Comparison of ENCODE assay signal across 26 mouse cellular contexts in the genomic region with DNA sequence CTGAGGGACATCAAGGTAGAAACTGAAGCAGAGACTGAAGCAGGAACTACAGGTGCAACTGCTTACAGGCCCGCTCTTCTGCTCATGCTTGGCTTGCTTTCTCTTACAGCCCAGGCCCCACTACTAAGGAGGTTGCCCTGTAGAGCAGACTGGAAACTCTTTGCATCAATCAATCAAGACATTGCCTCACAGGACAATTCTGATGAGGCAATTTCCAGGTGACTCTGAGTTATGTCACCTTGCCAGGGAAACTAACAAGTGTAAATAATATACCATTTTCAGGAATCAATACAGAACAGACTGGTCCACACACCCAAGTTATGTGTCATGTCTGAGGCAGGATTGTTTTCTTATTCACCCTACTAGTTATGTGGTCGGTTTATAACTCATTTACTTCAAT.
"Had no signal": no experiment of that assay in that cellular context is flagged by ENCODE, and none has a peak within 500 bp of the region (broad histone marks: within the 10 kb centered on the region; RNA-seq: fewer than 3 reads in every experiment).

No protein-coding gene starts in this region.

- H3K36me3 ChIP-seq: hindbrain, embryonic 15.5 days; intestine, embryonic 15.5 days; limb, embryonic 15.5 days had no signal

- H3K27me3 ChIP-seq: heart, embryonic 12.5 days; hindbrain, embryonic 12.5 days; hindbrain, embryonic 15.5 days; intestine, embryonic 15.5 days; limb, embryonic 13.5 days; limb, embryonic 15.5 days; liver, embryonic 15.5 days had no signal

- H3K9ac ChIP-seq: heart, embryonic 12.5 days; hindbrain, embryonic 12.5 days; hindbrain, embryonic 15.5 days; intestine, embryonic 15.5 days; limb, embryonic 13.5 days; limb, embryonic 15.5 days; liver, embryonic 15.5 days had no signal

- ATAC-seq: hindbrain, postnatal 0 days; inflammation-experienced regulatory T-cells, adult 6 months; intestine, embryonic 15.5 days; intestine, postnatal 0 days had no signal

- H3K4me2 ChIP-seq: heart, embryonic 12.5 days; hindbrain, embryonic 12.5 days; hindbrain, embryonic 15.5 days; intestine, embryonic 15.5 days; limb, embryonic 13.5 days; limb, embryonic 15.5 days; liver, embryonic 15.5 days had no signal

- H3K4me3 ChIP-seq: gastrocnemius, adult 2 months; heart, embryonic 10.5 days; heart, embryonic 12.5 days; hindbrain, embryonic 10.5 days; hindbrain, embryonic 12.5 days; hindbrain, embryonic 15.5 days; intestine, embryonic 15.5 days; layer of hippocampus, adult 2 months; left cerebral cortex, adult 2 months; limb, embryonic 13.5 days; limb, embryonic 15.5 days; liver, embryonic 15.5 days had no signal

- H3K9me3 ChIP-seq: heart, embryonic 10.5 days; heart, embryonic 12.5 days; hindbrain, embryonic 10.5 days; hindbrain, embryonic 12.5 days; hindbrain, embryonic 15.5 days; intestine, embryonic 15.5 days; limb, embryonic 13.5 days; limb, embryonic 15.5 days; liver, embryonic 15.5 days had no signal

- DNase-seq: gastrocnemius, adult 2 months; gastrocnemius, postnatal 10 days; gastrocnemius, postnatal 25 days; heart, adult 18-20 months; heart, postnatal 10 days; heart, postnatal 4 days; kidney, adult 18-20 months; kidney, adult 8-10 months; kidney, postnatal 10 days; kidney, postnatal 25 days; kidney, postnatal 4 days; left cerebral cortex, postnatal 4 days had no signal

- H3K27ac ChIP-seq: gastrocnemius, adult 2 months; heart, embryonic 10.5 days; hindbrain, embryonic 10.5 days; hindbrain, embryonic 12.5 days; hindbrain, embryonic 15.5 days; hindbrain, postnatal 0 days; intestine, embryonic 15.5 days; layer of hippocampus, adult 2 months; left cerebral cortex, adult 2 months; limb, embryonic 13.5 days; limb, embryonic 15.5 days had no signal
